Mouse (Mus musculus) embryonic fibroblast, embryonic 13.5 days (primary cell): ENCODE measurements around the gene Lce1d.

Experiments
- CTCF ChIP-seq: IDR thresholded peaks from 2 replicates; pipeline ENCODE4 v1.5.1; 2011; ENCODE audit warnings: mild to moderate bottlenecking, control low read depth, low read length, moderate library complexity, borderline replicate concordance; ENCODE audit not compliant: insufficient read depth
- POLR2A ChIP-seq: IDR thresholded peaks from 2 replicates; pipeline ENCODE4 v1.6.1; 2011; ENCODE audit warnings: low read depth, mild to moderate bottlenecking, control low read depth, low read length, moderate library complexity

DNA sequence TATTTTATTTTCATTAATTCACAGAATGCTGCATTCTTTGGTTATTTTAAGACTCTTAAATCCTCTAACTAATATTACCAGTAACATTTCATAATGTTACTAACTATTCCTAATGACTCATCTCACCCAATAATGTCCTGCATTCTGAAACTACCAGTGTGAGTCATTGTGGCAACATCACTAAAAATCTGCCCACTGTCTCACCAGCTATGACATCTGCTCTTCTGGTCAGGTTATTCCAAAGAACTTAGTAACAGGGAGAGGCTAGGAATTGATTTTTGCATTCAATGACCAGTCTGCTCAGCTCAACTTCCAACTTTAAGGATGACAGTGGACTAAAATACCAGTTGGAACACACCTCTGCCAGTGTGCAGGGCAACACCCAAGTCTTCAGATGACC, 4.7 kb upstream of the Lce1d start:
- TF ChIP-seq CTCF, result no peak
- no peak for TF ChIP-seq POLR2A
